Mouse (Mus musculus) heart, embryonic 12.5 days (tissue): ENCODE data around the gene Ttc39b. TPM values are rescaled to one million over a fixed set of nuclear protein-coding genes. Genes with fewer than 3 reads are reported as not detected.
A peak's percentile ranks its signal among the peaks of the same experiment; 100 is the strongest.

Experiments used
- ATAC-seq: fragments of 200-750 bp; cut with Nextera tagmentation; 2 replicates; pipeline ENCODE4 v1.8.0; 2017; ENCODE audit warnings: moderate TSS enrichment, moderate library complexity; ENCODE audit not compliant: insufficient number of reproducible peaks, low FRiP score
- H3K27ac ChIP-seq: fragments of 300-500 bp; sonication (generic); 2 replicates; pipeline ENCODE4 v1.5.1; 2016; ENCODE audit warnings: mild to moderate bottlenecking, moderate library complexity; ENCODE audit not compliant: poor library complexity, severe bottlenecking
- H3K27me3 ChIP-seq: fragments of 300-500 bp; sonication (generic); replicated peaks from 2 replicates; pipeline ENCODE4 v1.6.1; 2016; ENCODE audit warnings: mild to moderate bottlenecking, moderate library complexity
- H3K36me3 ChIP-seq: fragments of 300-500 bp; sonication (generic); 2 replicates; pipeline ENCODE4 v1.6.1; 2016; ENCODE audit warnings: mild to moderate bottlenecking, moderate library complexity
- H3K4me1 ChIP-seq: fragments of 300-500 bp; sonication (generic); replicated peaks from 2 replicates; pipeline ENCODE4 v1.6.1; 2016; ENCODE audit warnings: mild to moderate bottlenecking
- H3K4me2 ChIP-seq: fragments of 300-500 bp; sonication (generic); 2 replicates; pipeline ENCODE4 v1.6.1; 2016; ENCODE audit warnings: mild to moderate bottlenecking, moderate library complexity
- H3K4me3 ChIP-seq: fragments of 300-500 bp; sonication (generic); 2 replicates; pipeline ENCODE4 v1.5.1; 2016; ENCODE audit warnings: mild to moderate bottlenecking
- H3K9ac ChIP-seq: fragments of 300-500 bp; sonication (generic); 2 replicates; pipeline ENCODE4 v1.6.1; 2016; ENCODE audit warnings: mild to moderate bottlenecking, moderate library complexity
- H3K9me3 ChIP-seq: fragments of 300-500 bp; sonication (generic); replicated peaks from 2 replicates; pipeline ENCODE4 v1.6.1; 2016; ENCODE audit warnings: mild to moderate bottlenecking, moderate library complexity
- WGBS: fragments of 180-500 bp; shearing (Covaris S2); methylation state at CpG from one replicate; pipeline ENCODE4 v1.1.7; 2016; 5-methylcytosine and 5-hydroxymethylcytosine counted together
- polyA plus RNA-seq: library from polyadenylated mRNA; unstranded; fragments of >200 nt; fragmentation: Nextera tagmentation; extraction: Ambion mirVana; gene quantifications from 2 replicates; pipeline ENCODE4 v1.2.1, GENCODE M21; 2016

Gene Ttc39b
- polyA plus RNA-seq, 1 experiment from 2014 or later = 2.2 TPM

- Histone ChIP-seq H3K9me3 (no peaks in the 10 kb centered on the region), H3K4me1 (peaks cover 11% of the 10 kb centered on the region), H3K36me3 (no peaks in the 10 kb centered on the region), H3K27ac (no peak overlapping the region), H3K9ac (no peak overlapping the region), H3K4me2 (no peak overlapping the region), H3K4me3 (no peak overlapping the region), H3K27me3 (peaks cover 5% of the 10 kb centered on the region)
- 64% methylated on average over 3 of the region's 3 CpGs for WGBS
- no peak for ATAC-seq
Measured at GRCm38 (mm10) chr4:83317826-83318348, 6.2 kb downstream of the Ttc39b start.

DNA sequence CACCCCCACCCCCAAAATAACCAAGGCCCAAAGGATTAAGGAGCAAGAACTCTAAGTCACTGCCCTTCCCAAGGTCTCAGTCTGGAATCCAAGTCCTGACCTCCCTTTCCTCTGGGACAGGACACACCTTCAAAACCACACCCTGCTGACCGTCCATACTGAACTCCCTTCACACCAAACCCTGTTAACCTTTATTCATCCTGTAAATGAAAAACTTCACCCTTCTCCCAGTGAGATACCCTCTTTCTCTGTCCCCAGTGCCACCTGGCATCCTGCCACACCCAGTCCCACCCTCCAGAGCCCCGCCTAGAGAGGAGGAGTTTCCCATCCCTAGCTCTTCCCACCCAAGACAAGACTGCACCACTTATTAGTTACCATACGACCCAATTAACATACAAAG is 7.3 kb downstream of the Ttc39b start:
- 64% methylated on average over 3 of the region's 3 CpGs for WGBS
- Histone ChIP-seq H3K4me3 (no peak overlapping the region), H3K9ac (no peak overlapping the region), H3K27me3 (no peaks in the 10 kb centered on the region), H3K27ac (no peak overlapping the region), H3K4me2 (no peak overlapping the region), H3K36me3 (no peaks in the 10 kb centered on the region), H3K4me1 (peaks cover 10% of the 10 kb centered on the region), H3K9me3 (no peaks in the 10 kb centered on the region)
- no peak for ATAC-seq

DNA sequence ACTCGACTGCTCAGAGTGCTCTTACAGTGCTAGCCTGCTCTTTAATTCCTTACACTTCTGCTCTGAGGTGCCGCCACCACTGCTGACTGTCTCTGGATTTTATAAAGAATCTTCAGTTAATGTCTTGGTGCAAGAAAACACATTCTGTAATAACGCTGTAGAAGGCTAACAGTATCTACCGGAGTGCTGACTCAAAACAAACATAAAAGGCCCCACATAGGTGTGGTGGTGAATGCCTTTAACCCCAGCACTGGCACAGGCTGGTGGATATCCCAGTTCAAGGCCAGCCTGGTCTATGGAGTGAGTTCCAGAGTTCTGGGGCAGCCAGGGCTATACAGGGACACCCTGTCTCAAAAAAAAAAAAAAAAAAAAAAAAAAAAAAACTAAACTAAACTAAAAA is 8.1 kb downstream of the Ttc39b start:
- peaks cover 10% of the 10 kb centered on the region for H3K4me1 ChIP-seq
- H3K27me3 ChIP-seq = no peaks in the 10 kb centered on the region
- H3K27ac ChIP-seq = no peak overlapping the region
- WGBS = 62% methylated on average over 4 of the region's 4 CpGs
- no peaks in the 10 kb centered on the region for H3K9me3 ChIP-seq
- H3K36me3 ChIP-seq = no peaks in the 10 kb centered on the region
- H3K4me2 ChIP-seq = peak overlapping the region; percentile 48; the same call in 1 of the 2 replicates
- no peak for ATAC-seq
- no peak overlapping the region for H3K4me3 ChIP-seq
- no peak overlapping the region; the same call in 1 of the 2 replicates for H3K9ac ChIP-seq

- 44% methylated on average over 13 of the region's 13 CpGs for WGBS
- no peaks in the 10 kb centered on the region for H3K27me3 ChIP-seq
- H3K9ac ChIP-seq = peak overlapping the region; percentile 17; the same call in 1 of the 2 replicates
- H3K36me3 ChIP-seq = no peaks in the 10 kb centered on the region
- no peaks in the 10 kb centered on the region for H3K9me3 ChIP-seq
- no peak overlapping the region for H3K27ac ChIP-seq
- H3K4me2 ChIP-seq = peak overlapping the region; percentile 48
- H3K4me1 ChIP-seq = peaks cover 10% of the 10 kb centered on the region
- peak overlapping the region; percentile 4; the same call in 1 of the 2 replicates for H3K4me3 ChIP-seq
- no peak for ATAC-seq
Measured at GRCm38 (mm10) chr4:83314922-83315881, 8.9 kb downstream of the Ttc39b start.

DNA sequence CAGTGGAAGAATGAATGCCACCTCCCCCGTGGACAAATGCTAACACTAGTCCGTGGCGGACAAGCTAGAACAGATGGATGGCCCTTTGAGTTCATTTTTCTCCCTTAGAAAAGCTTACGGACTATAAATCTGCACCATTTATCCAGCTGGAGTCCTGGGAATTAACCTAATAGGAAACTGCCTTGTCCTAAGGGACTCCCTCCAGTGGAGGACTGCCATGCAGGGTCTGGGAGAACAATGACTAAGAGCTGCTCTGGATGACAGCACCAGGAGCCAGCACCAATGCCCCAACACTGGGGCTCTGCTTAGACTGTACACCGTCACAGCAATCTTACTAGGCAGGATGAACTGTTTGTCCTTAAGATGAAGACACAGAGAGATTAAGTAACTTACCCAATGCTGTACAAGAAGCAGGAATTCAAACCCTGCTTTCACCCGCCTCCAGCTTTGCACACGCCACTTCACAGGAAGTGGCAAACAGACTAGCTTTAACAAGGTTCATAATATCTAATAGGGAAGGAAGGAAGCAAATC is 9.7 kb downstream of the Ttc39b start:
- Histone ChIP-seq H3K9ac (no peak overlapping the region), H3K4me1 (peaks cover 13% of the 10 kb centered on the region), H3K9me3 (no peaks in the 10 kb centered on the region), H3K27ac (no peak overlapping the region), H3K27me3 (no peaks in the 10 kb centered on the region), H3K36me3 (no peaks in the 10 kb centered on the region), H3K4me3 (no peak overlapping the region), H3K4me2 (no peak overlapping the region)
- WGBS = 79% methylated on average over 7 of the region's 7 CpGs
- ATAC-seq = no peak

DNA sequence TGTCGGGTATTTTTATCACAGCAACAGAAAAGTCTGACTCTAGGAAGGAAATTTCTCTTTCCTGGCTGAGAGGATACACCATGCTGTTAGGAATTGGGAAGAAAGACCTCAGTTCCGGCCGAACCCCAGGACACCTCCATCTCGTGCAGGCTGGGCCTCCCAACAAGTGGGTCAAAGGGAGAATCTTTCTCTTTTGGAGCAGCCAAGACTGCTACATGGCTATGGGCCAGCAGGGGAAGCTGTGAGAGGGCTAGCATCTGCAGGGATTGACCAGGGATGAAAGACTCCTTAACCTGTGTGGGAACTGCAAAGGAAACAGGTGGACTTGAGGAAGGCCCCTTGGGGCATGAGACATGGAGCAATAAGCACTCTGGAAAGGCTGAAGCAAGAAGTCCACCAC is 11.7 kb downstream of the Ttc39b start:
- WGBS = 66% methylated on average over 4 of the region's 4 CpGs
- no peak overlapping the region for H3K27ac ChIP-seq
- H3K27me3 ChIP-seq = no peaks in the 10 kb centered on the region
- H3K9me3 ChIP-seq = no peaks in the 10 kb centered on the region
- H3K4me3 ChIP-seq = no peak overlapping the region
- peaks cover 31% of the 10 kb centered on the region for H3K4me1 ChIP-seq
- H3K4me2 ChIP-seq = no peak overlapping the region
- no peaks in the 10 kb centered on the region for H3K36me3 ChIP-seq
- H3K9ac ChIP-seq = no peak overlapping the region
- no peak for ATAC-seq

GRCm38 (mm10) chr4:83311481-83311880 is 12.6 kb downstream of the Ttc39b start:
- 85% methylated on average over 8 of the region's 8 CpGs for WGBS
- H3K4me1 ChIP-seq = peaks cover 33% of the 10 kb centered on the region
- H3K9me3 ChIP-seq = no peaks in the 10 kb centered on the region
- H3K36me3 ChIP-seq = no peaks in the 10 kb centered on the region
- no peaks in the 10 kb centered on the region for H3K27me3 ChIP-seq
- no peak overlapping the region for H3K27ac ChIP-seq
- H3K4me2 ChIP-seq = no peak overlapping the region
- H3K4me3 ChIP-seq = no peak overlapping the region
- H3K9ac ChIP-seq = no peak overlapping the region
- no peak for ATAC-seq

- H3K9ac ChIP-seq = no peak overlapping the region
- no peak overlapping the region for H3K27ac ChIP-seq
- no peaks in the 10 kb centered on the region for H3K36me3 ChIP-seq
- no peak overlapping the region for H3K4me2 ChIP-seq
- no peaks in the 10 kb centered on the region for H3K9me3 ChIP-seq
- no peak overlapping the region for H3K4me3 ChIP-seq
- ATAC-seq = no peak
- 77% methylated on average over 10 of the region's 10 CpGs for WGBS
- H3K27me3 ChIP-seq = no peaks in the 10 kb centered on the region
- H3K4me1 ChIP-seq = peaks cover 33% of the 10 kb centered on the region
Measured at GRCm38 (mm10) chr4:83310990-83311389, 13.1 kb downstream of the Ttc39b start.

GRCm38 (mm10) chr4:83308914-83309313 is 15.1 kb downstream of the Ttc39b start:
- no peaks in the 10 kb centered on the region for H3K9me3 ChIP-seq
- no peak overlapping the region for H3K4me3 ChIP-seq
- no peaks in the 10 kb centered on the region for H3K27me3 ChIP-seq
- no peak for ATAC-seq
- no peak overlapping the region for H3K4me2 ChIP-seq
- no peak overlapping the region for H3K27ac ChIP-seq
- peaks cover 23% of the 10 kb centered on the region for H3K4me1 ChIP-seq
- H3K9ac ChIP-seq = no peak overlapping the region
- H3K36me3 ChIP-seq = no peaks in the 10 kb centered on the region
- WGBS = 65% methylated on average over 3 of the region's 3 CpGs

DNA sequence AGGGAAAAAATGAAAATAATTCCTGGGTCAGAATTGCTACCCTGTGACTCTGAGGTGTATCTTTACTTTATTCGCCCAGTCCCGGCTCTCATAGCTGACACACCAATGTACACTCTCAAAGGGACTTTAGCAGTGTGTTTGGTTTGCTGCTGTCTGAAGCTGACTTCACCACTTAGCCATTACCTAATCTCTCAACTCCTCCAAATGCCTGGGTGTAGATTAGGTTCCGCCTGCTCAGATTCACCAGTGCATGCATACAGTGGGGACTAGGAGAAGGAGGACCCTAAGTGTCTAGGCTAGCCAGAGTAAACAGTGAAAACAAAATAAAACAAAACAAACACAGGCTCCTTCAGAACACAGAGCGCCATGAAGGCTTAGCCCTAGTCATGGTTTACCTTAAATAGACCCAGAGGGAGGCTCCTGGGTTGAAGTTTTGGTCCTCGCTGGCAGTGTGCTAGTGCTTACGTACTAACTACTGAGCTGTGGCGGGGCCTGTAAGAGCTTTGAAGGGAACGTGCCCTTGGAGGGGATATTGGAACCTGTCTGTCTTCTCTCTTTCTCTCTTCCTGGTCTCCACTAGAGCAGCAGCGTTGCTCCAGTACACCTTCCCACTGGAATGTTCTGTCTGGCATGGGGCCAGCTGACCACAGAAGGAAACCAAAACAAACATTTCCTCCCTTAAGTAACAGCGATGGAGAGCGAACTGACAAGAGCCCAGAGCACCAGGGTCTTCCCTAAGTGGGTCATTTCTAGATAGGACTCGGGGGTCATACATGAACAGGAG is 16.2 kb downstream of the Ttc39b start:
- H3K4me2 ChIP-seq = peak overlapping the region; percentile 12; the same call in 1 of the 2 replicates
- H3K9me3 ChIP-seq = no peaks in the 10 kb centered on the region
- 34% methylated on average over 12 of the region's 12 CpGs for WGBS
- H3K4me1 ChIP-seq = peaks cover 28% of the 10 kb centered on the region
- ATAC-seq = peak; percentile 58; the same call in 1 of the 2 replicates
- no peak overlapping the region for H3K9ac ChIP-seq
- no peak overlapping the region for H3K4me3 ChIP-seq
- H3K27ac ChIP-seq = peak overlapping the region; percentile 52
- H3K36me3 ChIP-seq = no peaks in the 10 kb centered on the region
- H3K27me3 ChIP-seq = no peaks in the 10 kb centered on the region

GRCm38 (mm10) chr4:83306879-83307278 is 17.2 kb downstream of the Ttc39b start:
- H3K4me3 ChIP-seq = no peak overlapping the region
- ATAC-seq = no peak
- no peaks in the 10 kb centered on the region for H3K27me3 ChIP-seq
- H3K4me1 ChIP-seq = peaks cover 31% of the 10 kb centered on the region
- H3K9ac ChIP-seq = no peak overlapping the region
- no peaks in the 10 kb centered on the region for H3K36me3 ChIP-seq
- no peak overlapping the region for H3K27ac ChIP-seq
- H3K4me2 ChIP-seq = no peak overlapping the region
- no peaks in the 10 kb centered on the region for H3K9me3 ChIP-seq
- WGBS = 78% methylated on average over 7 of the region's 7 CpGs
